9 mouse cellular contexts compared by ENCODE assay signal in the genomic region with DNA sequence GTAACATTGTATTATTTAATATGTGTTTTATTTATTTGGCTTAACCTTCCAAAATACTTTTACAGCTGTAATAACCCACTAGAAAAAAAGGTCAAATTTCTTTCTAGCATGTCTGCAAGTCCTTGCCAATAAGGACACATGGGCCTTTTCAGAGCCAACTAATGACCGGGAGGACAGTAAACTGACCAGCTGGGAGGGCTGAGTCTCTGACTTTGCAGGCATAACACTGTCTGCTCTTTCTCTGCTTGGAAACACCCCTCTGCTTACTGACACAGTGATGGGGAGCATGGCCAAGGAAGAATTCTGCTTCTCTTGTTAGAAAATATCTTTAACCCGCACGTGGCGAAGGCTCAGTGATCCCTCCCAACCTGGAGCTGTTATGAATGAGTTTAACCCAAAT. TPM values are rescaled to one million over a fixed set of nuclear protein-coding genes. Genes with fewer than 3 reads are reported as not detected.
DNase-seq lines count a peak whose midpoint lies in the region; ATAC-seq and TF ChIP-seq lines count a peak whose summit lies in the region.
"Had no signal": no experiment of that assay in that cellular context is flagged by ENCODE, and none has a peak within 500 bp of the region (broad histone marks: within the 10 kb centered on the region; RNA-seq: fewer than 3 reads in every experiment).

No protein-coding gene starts in this region.

- H3K36me3 ChIP-seq in liver, embryonic 12.5 days = no peaks in the 10 kb centered on the region
- H3K36me3 ChIP-seq in hindbrain, embryonic 12.5 days = no peaks in the 10 kb centered on the region
- H3K36me3 ChIP-seq in stomach, embryonic 16.5 days (ENCODE audit: control insufficient read depth, insufficient read depth, low read length) = no peaks in the 10 kb centered on the region

- WGBS in liver, embryonic 12.5 days (ENCODE audit: insufficient replicate concordance) = 63% methylated on average over 4 of the region's 4 CpGs
- WGBS in hindbrain, embryonic 12.5 days = 65% methylated on average over 4 of the region's 4 CpGs
- 55% methylated on average over 4 of the region's 4 CpGs for WGBS in lung, adult 2 months
- whole genome bisulfite sequencing in stomach, embryonic 16.5 days = 38% methylated on average over 4 of the region's 4 CpGs

- H3K4me3 ChIP-seq in liver, embryonic 12.5 days = no peak overlapping the region
- peak overlapping the region; percentile 61; the same call in 1 of the 2 replicates for H3K4me3 ChIP-seq in hindbrain, embryonic 12.5 days
- H3K4me3 ChIP-seq in lung, adult 2 months (replicated peaks; ENCODE audit: extremely low read depth, low read depth, low read length) = peak overlapping the region; percentile 85
- H3K4me3 ChIP-seq in stomach, embryonic 16.5 days (replicated peaks; ENCODE audit: low read length) = peak overlapping the region; percentile 58

- no peak for TF ChIP-seq CTCF in lung, adult 2 months (IDR thresholded peaks at IDR 0.05; ENCODE audit: insufficient read depth, low read length)

- 0 out of 2 replicates have a peak, but pooled peaks cover 6% of the 10 kb centered on the region for H3K4me1 ChIP-seq in liver, embryonic 12.5 days
- H3K4me1 ChIP-seq in hindbrain, embryonic 12.5 days = no peaks in the 10 kb centered on the region
- peaks cover 2% of the 10 kb centered on the region; the same call in 1 of the 2 replicates for H3K4me1 ChIP-seq in lung, adult 2 months (ENCODE audit: control insufficient read depth, insufficient read depth, low read length)
- no peaks in the 10 kb centered on the region for H3K4me1 ChIP-seq in stomach, embryonic 16.5 days (ENCODE audit: control insufficient read depth, insufficient read depth, low read length)

- H3K27me3 ChIP-seq in liver, embryonic 12.5 days (replicated peaks) = no peaks in the 10 kb centered on the region
- no peaks in the 10 kb centered on the region for H3K27me3 ChIP-seq in hindbrain, embryonic 12.5 days
- H3K27me3 ChIP-seq in stomach, embryonic 16.5 days (ENCODE audit: control insufficient read depth, insufficient read depth, low read length) = no peaks in the 10 kb centered on the region
- H3K27me3 ChIP-seq: CH12.LX had no signal

- H3K27ac ChIP-seq in liver, embryonic 12.5 days = no peak overlapping the region
- no peak overlapping the region for H3K27ac ChIP-seq in hindbrain, embryonic 12.5 days
- peak overlapping the region; percentile 68 for H3K27ac ChIP-seq in stomach, embryonic 16.5 days (ENCODE audit: low read length)

- TF ChIP-seq POLR2A in lung, adult 2 months (IDR thresholded peaks at IDR 0.05; ENCODE audit: borderline replicate concordance, extremely low read depth, low read depth, low read length) = no peak

- DNase-seq in liver = no peak
- peak; percentile 75 for DNase-seq in gastrocnemius, adult 18-20 months (ENCODE audit: low spot score)
- DNase-seq in lung, adult 2 months = no peak
- no peak for DNase-seq in frontal cortex, postnatal 10 days (ENCODE audit: low spot score in 2 of 2)
- DNase-seq in adrenal gland, postnatal 25 days = no peak

- no peak for ATAC-seq in liver, embryonic 12.5 days
- no peak for ATAC-seq in hindbrain, embryonic 12.5 days (ENCODE audit: low FRiP score)
- peak; percentile 81 for ATAC-seq in stomach, embryonic 16.5 days (ENCODE audit: insufficient read depth, low FRiP score)

- H3K4me2 ChIP-seq in liver, embryonic 12.5 days = peak overlapping the region; percentile 75; the same call in 1 of the 2 replicates
- peak overlapping the region; percentile 56 for H3K4me2 ChIP-seq in hindbrain, embryonic 12.5 days (replicated peaks)
- H3K4me2 ChIP-seq in stomach, embryonic 16.5 days (ENCODE audit: low read depth, low read length) = peak overlapping the region; percentile 59

- no peaks in the 10 kb centered on the region for H3K9me3 ChIP-seq in liver, embryonic 12.5 days (replicated peaks)
- no peaks in the 10 kb centered on the region for H3K9me3 ChIP-seq in hindbrain, embryonic 12.5 days (replicated peaks)
- H3K9me3 ChIP-seq in stomach, embryonic 16.5 days (replicated peaks; ENCODE audit: control insufficient read depth, low read length) = no peaks in the 10 kb centered on the region

- H3K9ac ChIP-seq in liver, embryonic 12.5 days = no peak overlapping the region
- H3K9ac ChIP-seq in hindbrain, embryonic 12.5 days = no peak overlapping the region
- H3K9ac ChIP-seq in stomach, embryonic 16.5 days (ENCODE audit: low read length) = no peak overlapping the region

RNA-seq across cellular contexts. Expression of a gene that starts 1.2 kb away (rescaled TPM):
- 0.60 and 0.83 TPM in 2 replicates for polyA plus RNA-seq in liver, embryonic 12.5 days (2016; fragmentation: Nextera tagmentation; extraction: Ambion mirVana)
- 1 to 10 TPM; 1.6 to 3.2 TPM for total RNA-seq in gastrocnemius, adult 18-20 months (2021)
- polyA plus RNA-seq in hindbrain, embryonic 12.5 days (2016; fragmentation: Nextera tagmentation; extraction: Ambion mirVana) = 7.4 and 9.7 TPM in 2 replicates
- polyA plus RNA-seq in lung, adult 2 months (2012; rRNA removed) = 2.4 and 3.5 TPM in 2 replicates
- 10.3 and 10.8 TPM in 2 replicates for polyA plus RNA-seq in stomach, embryonic 16.5 days (2015; fragmentation: Nextera tagmentation; extraction: Ambion mirVana)
- 1.4 and 1.6 TPM in 2 replicates for total RNA-seq in adrenal gland, postnatal 25 days (2021)
- total RNA-seq: CH12.LX had no signal
